Mouse (Mus musculus) layer of hippocampus, postnatal 14 days (tissue): ENCODE measurements around the gene Fam20a. TPM values are rescaled to one million over a fixed set of nuclear protein-coding genes. Genes with fewer than 3 reads are reported as not detected.

Experiments used
- DNase-seq, 2 experiments: peaks; one replicate each; pipeline ENCODE4 v3.0.0; 2021 to 2022; ENCODE audit warnings: low spot score in 2 of 2, mixed read lengths in 1 of 2
- long read RNA-seq, 2 experiments: library from polyadenylated mRNA; stranded (forward); transcript quantifications; one replicate each; pipeline ENCODE4 v2.0.0; 2021
- total RNA-seq, 2 experiments: library from RNA; stranded (reverse); gene quantifications; 2 replicates each; pipeline ENCODE4 v1.2.3; 2021

Fam20a gene
- total RNA-seq = 10 to 100 TPM; 18.7 to 21.0 TPM
- long read RNA-seq, experiment 1, transcript Fam20a-201 (11 exons, 2,541 nt) = major isoform, 14 of 14 reads
- long read RNA-seq, experiment 1, partial matches to known transcripts = 0 of 14 reads
- long read RNA-seq, experiment 1, other reads (novel, unspliced or antisense) = 0 of 14 reads
- long read RNA-seq, experiment 2, transcript Fam20a-201 (11 exons, 2,541 nt) = major isoform, 16 of 19 reads
- long read RNA-seq, experiment 2, partial matches to known transcripts = 1 of 19 reads
- long read RNA-seq, experiment 2, other reads (novel, unspliced or antisense) = 2 of 19 reads

DNA sequence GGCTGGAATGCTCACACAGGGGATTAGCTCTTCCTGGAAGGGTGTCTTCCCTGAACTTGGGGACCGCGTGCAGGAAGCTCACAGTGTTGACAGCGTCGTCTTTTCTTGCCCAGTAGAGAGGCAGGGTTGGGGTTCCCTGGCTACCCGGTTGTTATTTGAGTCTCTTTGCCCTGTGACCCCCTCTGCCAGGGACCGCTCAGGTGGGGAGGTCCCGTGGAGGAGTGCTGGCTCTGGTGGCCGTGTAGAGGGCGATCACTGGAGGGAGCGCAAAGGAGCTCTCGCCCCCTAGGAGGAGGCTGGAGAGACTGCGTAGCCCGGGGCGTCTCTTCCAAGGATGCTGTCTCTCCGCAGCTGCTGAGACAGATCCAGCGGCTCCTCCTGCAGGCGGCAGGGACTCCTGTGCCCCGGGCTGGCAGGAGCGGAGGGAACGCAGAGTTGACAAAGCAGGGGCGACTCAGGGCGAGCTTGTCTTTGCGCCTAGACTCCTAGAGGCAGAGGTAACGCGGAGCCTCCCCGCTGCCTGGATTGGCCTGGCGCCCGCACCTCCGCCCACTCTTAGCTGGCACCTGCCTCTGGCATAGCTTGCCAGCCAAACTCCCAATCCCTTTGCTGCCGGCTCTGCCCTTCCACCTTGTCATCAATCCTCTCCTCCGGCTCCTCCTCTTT lies at the start of gene Fam20a:
Fam20a (minus strand) TSS at position 499 of the 666 bp plus-strand sequence.
- peak; percentile 60 to 68 for DNase-seq

- no peak for DNase-seq
Measured at GRCm38 (mm10) chr11:109771381-109771780, 49.3 kb upstream of the Fam20a start.

DNA sequence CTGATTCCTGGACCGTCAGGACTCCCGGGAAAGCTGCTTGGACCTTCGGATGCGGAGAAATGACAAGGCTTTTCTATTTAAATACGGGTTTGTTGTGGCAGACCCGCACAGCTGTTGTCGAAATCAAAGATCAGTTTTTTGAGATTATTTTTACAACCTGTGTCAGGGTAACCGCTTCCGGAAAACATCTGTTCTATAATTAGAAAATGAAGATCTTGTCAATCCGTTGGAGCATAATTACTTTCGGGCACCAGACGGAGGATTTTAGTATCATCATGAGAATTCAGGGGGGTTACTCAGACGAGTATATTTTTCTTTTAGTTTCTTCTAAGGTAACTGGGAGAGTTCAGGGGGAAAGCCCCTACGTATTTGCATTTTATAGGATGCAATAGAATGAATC lies 48.1 kb upstream of the Fam20a start:
- no peak for DNase-seq

- DNase-seq = no peak
Measured at GRCm38 (mm10) chr11:109769091-109769490, 47.0 kb upstream of the Fam20a start.

DNA sequence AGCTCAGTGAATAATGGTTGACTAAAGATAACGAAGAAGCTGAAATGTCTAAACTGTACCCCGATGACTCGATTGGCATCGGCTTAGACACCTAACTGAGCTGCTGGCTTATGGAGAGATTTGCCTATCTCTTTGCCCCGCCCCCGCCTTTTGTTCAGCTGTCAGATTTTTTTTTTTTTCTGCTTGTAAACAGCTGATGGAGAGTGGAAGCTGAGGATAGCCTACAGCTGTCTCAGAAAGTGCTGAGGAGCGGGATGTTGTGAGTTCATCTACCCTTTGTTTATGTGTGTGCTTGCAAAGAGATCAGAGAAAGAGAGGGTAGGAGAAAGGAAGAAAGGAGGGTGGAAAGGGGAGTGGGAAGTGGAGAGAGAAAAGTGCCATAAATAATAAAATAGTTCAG lies 38.0 kb upstream of the Fam20a start:
- DNase-seq = no peak

DNA sequence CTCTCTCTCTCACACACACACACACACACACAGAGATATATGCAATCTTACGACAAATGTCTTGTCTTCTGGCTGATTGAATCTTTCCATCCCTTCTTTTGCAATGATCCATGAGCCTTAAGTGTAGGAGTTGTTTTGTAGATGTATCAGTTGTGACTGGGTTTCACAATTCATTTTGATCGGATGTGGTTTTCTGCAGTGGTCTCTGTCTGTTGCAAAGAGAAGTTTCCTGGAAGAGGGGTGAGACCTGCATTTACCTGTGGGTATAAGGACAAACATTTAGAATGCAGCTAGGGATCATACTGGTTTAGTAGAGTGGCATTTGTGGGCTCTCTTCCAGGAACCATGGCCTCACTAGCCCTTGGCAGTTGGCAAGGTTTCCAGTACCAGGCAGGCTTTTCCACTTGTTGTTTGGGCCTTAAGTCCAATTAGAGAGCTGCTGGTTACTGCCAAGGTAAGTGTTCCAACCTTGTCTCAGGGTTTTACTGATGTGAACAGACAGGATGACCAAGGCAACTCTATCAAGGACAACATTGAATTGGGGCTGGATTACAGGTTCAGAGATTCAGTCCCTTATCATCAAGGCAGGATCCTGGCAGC lies 36.6 kb upstream of the Fam20a start:
- DNase-seq = peak in 1 of 2 experiments; percentile 41

GRCm38 (mm10) chr11:109754105-109754602 lies 32.1 kb upstream of the Fam20a start:
- DNase-seq = peak; percentile 19 to 81

GRCm38 (mm10) chr11:109751636-109752603 lies 29.8 kb upstream of the Fam20a start:
- DNase-seq = peak in 1 of 2 experiments; percentile 2

GRCm38 (mm10) chr11:109745210-109745609 lies 23.1 kb upstream of the Fam20a start:
- no peak for DNase-seq

- DNase-seq = no peak
Measured at GRCm38 (mm10) chr11:109737967-109738366, 15.9 kb upstream of the Fam20a start.

DNA sequence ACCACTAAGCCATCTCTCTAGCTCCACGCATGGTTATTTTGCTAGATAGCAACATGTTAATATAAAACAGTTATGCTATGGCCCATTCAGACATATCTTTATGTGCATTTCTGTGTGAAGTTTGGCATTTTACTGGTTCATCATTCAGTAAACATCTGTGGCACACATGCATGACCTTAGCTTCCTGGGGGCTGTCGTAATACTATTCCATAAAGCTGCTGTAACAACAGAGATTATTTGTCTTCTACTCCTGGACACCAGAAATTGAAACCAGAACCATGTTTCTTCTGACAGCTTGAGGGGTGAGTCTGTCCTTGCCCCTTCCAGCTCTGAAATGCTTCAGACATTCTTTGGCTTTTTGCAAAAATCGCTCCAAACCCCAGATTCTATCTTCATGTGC lies 14.3 kb upstream of the Fam20a start:
- DNase-seq = no peak

DNA sequence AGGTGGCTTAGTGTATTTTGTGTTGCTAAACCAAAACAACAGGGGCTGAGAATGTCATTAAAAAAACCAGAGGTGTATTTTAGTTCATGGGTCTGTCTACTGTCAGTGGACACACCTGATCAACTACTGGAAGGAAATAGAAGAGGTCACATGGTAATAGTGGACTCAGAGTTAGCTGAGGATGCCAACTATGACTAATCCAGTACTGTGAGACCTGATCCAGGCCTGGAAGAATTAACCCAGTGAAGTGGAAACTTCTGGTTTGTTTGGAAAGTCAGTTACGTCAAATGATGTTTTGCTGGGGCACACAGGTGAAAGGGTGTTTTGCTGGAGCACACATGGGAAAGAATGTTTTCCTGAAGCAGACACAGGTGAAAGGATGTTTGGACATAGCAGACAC lies 12.3 kb upstream of the Fam20a start:
- DNase-seq = no peak

DNA sequence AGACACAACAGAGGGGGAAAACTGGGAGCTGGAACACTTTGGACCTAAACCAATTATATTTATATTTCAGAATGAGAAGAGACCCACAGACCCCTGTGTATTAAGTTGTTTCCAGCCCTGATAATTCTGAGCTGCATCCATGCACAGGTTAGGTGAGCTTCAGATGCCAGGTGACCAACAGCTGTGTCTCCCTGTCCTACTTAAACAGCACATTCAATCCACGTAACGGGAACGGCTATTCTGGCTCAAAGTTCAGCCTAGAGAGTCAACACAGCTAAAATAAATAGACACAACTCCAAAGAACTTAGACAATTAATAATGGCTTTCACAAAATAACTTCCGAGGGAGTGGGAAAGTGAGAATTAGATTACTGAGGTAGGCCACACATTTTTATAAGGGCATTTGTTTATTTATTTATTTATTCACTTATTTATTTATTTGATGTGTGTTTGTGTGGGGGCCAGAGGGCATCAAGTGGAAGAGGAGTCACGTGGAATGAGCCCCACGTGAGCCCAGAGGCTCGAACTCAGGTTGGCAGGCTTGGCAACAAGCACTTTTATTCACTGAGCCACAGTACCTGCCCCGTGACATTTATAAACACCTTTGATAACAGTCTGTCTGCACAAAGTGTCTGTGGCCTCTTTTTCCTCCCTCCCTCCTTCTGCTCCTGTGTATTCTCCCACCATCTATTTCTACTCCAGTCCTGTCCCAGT lies 10.8 kb upstream of the Fam20a start:
- DNase-seq = no peak

- DNase-seq = no peak
Measured at GRCm38 (mm10) chr11:109728371-109728770, 6.3 kb upstream of the Fam20a start.

DNA sequence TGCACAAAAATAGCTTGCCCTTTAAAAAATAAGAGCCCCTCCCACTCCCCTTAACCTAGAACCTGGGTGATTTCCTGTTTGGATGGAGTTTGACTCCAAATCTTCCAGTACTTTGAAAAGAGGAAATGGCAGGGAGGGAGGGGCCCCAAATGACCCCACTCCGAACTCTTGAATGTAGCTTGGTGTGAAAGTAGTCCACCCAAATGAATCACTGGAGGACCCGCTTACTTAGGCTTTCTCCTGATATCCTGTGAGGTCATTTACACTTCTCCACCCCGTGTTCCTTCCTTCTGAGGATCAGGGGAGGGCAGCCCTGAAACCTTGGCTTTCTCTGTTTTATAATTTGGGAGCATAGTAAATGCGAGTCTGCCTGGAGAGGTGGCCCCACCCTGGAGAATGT lies 632 bp upstream of the Fam20a start:
- no peak for DNase-seq

DNA sequence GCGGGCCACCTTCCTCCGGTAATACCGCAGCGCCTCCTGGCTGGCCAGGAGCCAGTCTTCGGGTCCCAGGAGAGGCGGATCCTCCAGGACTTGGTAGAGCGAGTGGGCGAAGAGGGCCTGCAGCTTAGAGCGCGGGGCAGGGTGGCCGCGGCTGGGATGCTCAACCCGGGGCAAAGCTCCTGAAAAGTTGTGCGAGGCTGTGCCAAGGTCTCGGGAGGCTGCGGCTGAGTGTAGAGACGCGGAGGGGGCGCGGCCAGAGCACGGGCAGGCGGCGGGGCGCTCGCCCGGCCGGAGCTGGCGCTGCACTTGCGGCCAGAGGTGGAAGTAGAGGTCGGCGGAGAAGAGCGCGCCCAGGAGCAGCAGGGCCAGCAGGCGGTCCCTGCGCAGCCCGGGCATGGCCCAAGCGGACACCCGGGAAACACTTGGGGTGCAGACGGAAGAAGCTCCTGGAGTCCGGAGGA lies 729 bp downstream of the Fam20a start:
- peak in 1 of 2 experiments; percentile 19 for DNase-seq

- no peak for DNase-seq
Measured at GRCm38 (mm10) chr11:109720809-109721319, 1.2 kb downstream of the Fam20a start.

DNA sequence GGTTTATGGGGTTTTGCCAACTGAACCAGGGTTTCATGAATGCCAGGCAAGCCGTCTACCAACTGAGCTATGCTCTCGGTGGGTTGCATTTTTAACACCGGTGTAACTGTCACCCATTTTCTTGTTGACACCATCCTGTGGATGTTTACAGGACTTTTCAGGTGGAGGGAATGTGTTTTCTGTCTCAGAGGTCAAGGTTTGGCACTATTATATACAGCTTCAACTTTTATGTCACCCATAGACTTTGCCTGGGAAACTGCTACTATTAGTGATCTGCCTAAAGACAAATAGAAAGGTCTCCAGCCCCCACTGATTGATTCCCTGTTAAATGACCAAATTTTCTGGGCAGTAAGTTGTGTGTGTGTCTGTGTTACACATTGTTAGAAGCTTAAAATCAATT lies 2.7 kb downstream of the Fam20a start:
- DNase-seq = no peak

- DNase-seq = no peak
Measured at GRCm38 (mm10) chr11:109717966-109718895, 3.8 kb downstream of the Fam20a start.
